Mouse (Mus musculus) liver, adult 10 weeks (tissue): Measurements from ENCODE around the gene Defb33. TPM values are rescaled to one million over a fixed set of nuclear protein-coding genes. Genes with fewer than 3 reads are reported as not detected.

Experiments used
- polyA plus RNA-seq: library from polyadenylated mRNA; stranded (reverse); fragments of 350-450 nt; fragmentation: Illumina TruSeq; extraction: RNeasy Lipid Tissue Mini Kit (QIAGEN cat#74804); gene quantifications from one replicate; pipeline ENCODE4 v1.2.3, GENCODE M21; 2014; ENCODE audit warnings: low read depth, low replicate concordance

Gene Defb33
- not detected for polyA plus RNA-seq

GRCm38 (mm10) chr8:20892369-20892768 lies at the start of gene Defb33:
TSS of gene Defb33 (plus strand) at chr8:20892669.

GRCm38 (mm10) chr8:20902527-20902926 lies 10.1 kb downstream of the Defb33 start, which contains the start of gene Gm15056:
TSS of gene Gm15056 (minus strand) at chr8:20902627.

GRCm38 (mm10) chr8:20921971-20922370 lies 29.5 kb downstream of the Defb33 start, which contains the start of gene Gm6040:
TSS of gene Gm6040 (minus strand) at chr8:20922071.

GRCm38 (mm10) chr8:20944610-20945009 lies 52.1 kb downstream of the Defb33 start, which contains the start of gene AY761185:
TSS of gene AY761185 (minus strand) at chr8:20944710.

Other genes with a start within 250 kb of the Defb33 start
- gene Gm15056, start 10.0 kb downstream of the Defb33 start, polyA plus RNA-seq = not detected
- gene Gm6040, start 29.4 kb downstream of the Defb33 start, polyA plus RNA-seq = not detected
- gene AY761185, start 52.0 kb downstream of the Defb33 start, polyA plus RNA-seq = not detected
- gene Defa21, start 132.9 kb downstream of the Defb33 start, polyA plus RNA-seq = not detected
- not detected for gene Defa23, start 162.4 kb downstream of the Defb33 start, polyA plus RNA-seq
- gene Defa35, start 172.4 kb downstream of the Defb33 start, polyA plus RNA-seq = not detected
- not detected for gene Defa25, start 191.8 kb downstream of the Defb33 start, polyA plus RNA-seq
- gene Gm14851, start 203.4 kb downstream of the Defb33 start, polyA plus RNA-seq = not detected
- gene Defa30, start 242.0 kb downstream of the Defb33 start, polyA plus RNA-seq = not detected